Mouse (Mus musculus) midbrain, postnatal 0 days (tissue): ENCODE measurements around the gene Ext2. TPM values are rescaled to one million over a fixed set of nuclear protein-coding genes. Genes with fewer than 3 reads are reported as not detected.

Experiments used
- ATAC-seq: fragments of 200-750 bp; cut with Nextera tagmentation; 2 replicates; pipeline ENCODE4 v1.8.0; 2017; ENCODE audit warnings: moderate number of reproducible peaks, mild to moderate bottlenecking, moderate TSS enrichment, moderate library complexity; ENCODE audit not compliant: low FRiP score
- DNase-seq: peaks from one replicate; pipeline ENCODE4 v3.0.0-alpha.2; 2015; ENCODE audit warnings: low spot score
- H3K27ac ChIP-seq: fragments of 300-500 bp; sonication (generic); 2 replicates; pipeline ENCODE4 v1.5.1; 2014; ENCODE audit warnings: low read depth, mild to moderate bottlenecking, low read length, mixed read lengths
- H3K27me3 ChIP-seq: fragments of 300-500 bp; sonication (generic); 2 replicates; pipeline ENCODE4 v1.6.1; 2014; ENCODE audit warnings: low read length, control low read depth, mixed read lengths; ENCODE audit not compliant: insufficient read depth
- H3K36me3 ChIP-seq: fragments of 300-500 bp; sonication (generic); 2 replicates; pipeline ENCODE4 v1.6.1; 2014; ENCODE audit warnings: low read length, control low read depth, mixed read lengths; ENCODE audit not compliant: insufficient read depth
- H3K4me1 ChIP-seq: fragments of 300-500 bp; sonication (generic); 2 replicates; pipeline ENCODE4 v1.6.1; 2014; ENCODE audit warnings: mild to moderate bottlenecking, control low read depth, antibody characterized with exemption, low read length, mixed read lengths; ENCODE audit not compliant: insufficient read depth
- H3K4me2 ChIP-seq: fragments of 300-500 bp; sonication (generic); 2 replicates; pipeline ENCODE4 v1.6.1; 2014; ENCODE audit warnings: low read depth, mild to moderate bottlenecking, low read length, mixed read lengths; ENCODE audit not compliant: poor library complexity, severe bottlenecking
- H3K4me3 ChIP-seq: fragments of 300-500 bp; sonication (generic); 2 replicates; pipeline ENCODE4 v1.5.1; 2014; ENCODE audit warnings: low read depth, mild to moderate bottlenecking, low read length, moderate library complexity
- H3K9ac ChIP-seq: fragments of 300-500 bp; sonication (generic); replicated peaks from 2 replicates; pipeline ENCODE4 v1.6.1; 2014; ENCODE audit warnings: mild to moderate bottlenecking, low read length, moderate library complexity, mixed read lengths; ENCODE audit not compliant: poor library complexity, severe bottlenecking
- H3K9me3 ChIP-seq: fragments of 300-500 bp; sonication (generic); 2 replicates; pipeline ENCODE4 v1.6.1; 2016; ENCODE audit warnings: low read length, control low read depth
- CTCF ChIP-seq: IDR thresholded peaks from 2 replicates; pipeline ENCODE4 v1.5.1; 2016; ENCODE audit warnings: antibody characterized with exemption, mild to moderate bottlenecking
- WGBS: fragments of 180-500 bp; shearing (Covaris S2); extraction: QIAGEN DNeasy Blood & Tissue Kit; methylation state at CpG from one replicate; pipeline ENCODE4 v1.1.7; 2014; 5-methylcytosine and 5-hydroxymethylcytosine counted together
- polyA plus RNA-seq: library from polyadenylated mRNA; unstranded; fragments of >200 nt; fragmentation: Nextera tagmentation; extraction: Ambion mirVana; gene quantifications from 2 replicates; pipeline ENCODE4 v1.2.1, GENCODE M21; 2015
- total RNA-seq: library from RNA; depleted of rRNA; stranded (reverse); fragments of >200 nt; gene quantifications from 2 replicates; pipeline ENCODE4 v1.2.3, GENCODE M21; 2014

Ext2 gene
- total and polyA plus RNA-seq, 2 experiments from 2014 or later = 42.7 to 74.1 TPM

DNA sequence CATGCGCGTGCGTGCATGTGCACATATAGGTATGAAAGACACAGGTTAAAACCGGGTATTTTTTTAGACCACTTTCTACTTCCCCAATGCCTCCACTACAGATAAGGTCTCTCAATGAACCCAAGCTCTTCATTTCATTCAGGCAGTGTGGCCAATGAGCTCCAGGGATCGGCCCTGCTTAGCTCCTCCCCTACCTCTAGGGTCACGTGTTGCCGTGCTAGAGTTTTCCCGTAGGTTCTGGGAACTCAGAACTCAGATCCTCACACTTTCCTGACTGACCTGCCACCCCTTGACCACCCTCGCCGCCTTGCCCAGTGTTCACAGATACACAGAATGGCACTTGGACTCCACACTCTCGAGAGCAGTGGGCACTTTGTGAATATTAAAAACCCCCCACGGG, 36.5 kb upstream of the Ext2 start:
- H3K9ac ChIP-seq = no peak overlapping the region
- no peak for TF ChIP-seq CTCF
- no peaks in the 10 kb centered on the region for H3K4me1 ChIP-seq
- no peak overlapping the region for H3K4me2 ChIP-seq
- H3K9me3 ChIP-seq = no peaks in the 10 kb centered on the region
- no peaks in the 10 kb centered on the region for H3K27me3 ChIP-seq
- no peak overlapping the region for H3K27ac ChIP-seq
- DNase-seq (no peak), ATAC-seq (no peak)
- 75% methylated on average over 12 of the region's 12 CpGs for WGBS
- no peak overlapping the region for H3K4me3 ChIP-seq
- H3K36me3 ChIP-seq = no peaks in the 10 kb centered on the region

DNA sequence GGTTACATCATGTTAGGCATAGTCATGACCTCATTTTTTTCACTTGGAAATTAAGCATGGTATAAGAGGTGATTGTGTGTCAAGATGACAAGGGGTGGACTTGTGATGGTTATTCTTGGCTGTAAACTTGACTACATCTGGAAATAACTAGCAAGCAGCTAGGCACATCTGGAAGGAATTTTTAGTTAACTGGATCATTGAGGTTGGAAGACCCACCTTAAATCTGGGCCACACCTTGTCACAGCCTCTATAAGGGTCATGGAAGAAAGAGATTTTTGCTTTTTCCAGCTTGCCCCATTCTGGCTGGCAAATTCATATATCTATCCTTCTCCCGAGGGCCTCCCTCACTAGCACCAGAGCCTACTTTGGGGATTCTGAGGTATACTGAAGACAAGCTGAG, 28.9 kb upstream of the Ext2 start:
- no peaks in the 10 kb centered on the region for H3K9me3 ChIP-seq
- H3K9ac ChIP-seq = no peak overlapping the region
- ATAC-seq = no peak
- 86% methylated on average over 1 of the region's 1 CpGs for WGBS
- H3K4me2 ChIP-seq = no peak overlapping the region
- no peak for TF ChIP-seq CTCF
- no peaks in the 10 kb centered on the region for H3K27me3 ChIP-seq
- H3K4me1 ChIP-seq = no peaks in the 10 kb centered on the region
- no peak overlapping the region for H3K4me3 ChIP-seq
- DNase-seq = no peak
- H3K36me3 ChIP-seq = no peaks in the 10 kb centered on the region
- H3K27ac ChIP-seq = no peak overlapping the region

DNA sequence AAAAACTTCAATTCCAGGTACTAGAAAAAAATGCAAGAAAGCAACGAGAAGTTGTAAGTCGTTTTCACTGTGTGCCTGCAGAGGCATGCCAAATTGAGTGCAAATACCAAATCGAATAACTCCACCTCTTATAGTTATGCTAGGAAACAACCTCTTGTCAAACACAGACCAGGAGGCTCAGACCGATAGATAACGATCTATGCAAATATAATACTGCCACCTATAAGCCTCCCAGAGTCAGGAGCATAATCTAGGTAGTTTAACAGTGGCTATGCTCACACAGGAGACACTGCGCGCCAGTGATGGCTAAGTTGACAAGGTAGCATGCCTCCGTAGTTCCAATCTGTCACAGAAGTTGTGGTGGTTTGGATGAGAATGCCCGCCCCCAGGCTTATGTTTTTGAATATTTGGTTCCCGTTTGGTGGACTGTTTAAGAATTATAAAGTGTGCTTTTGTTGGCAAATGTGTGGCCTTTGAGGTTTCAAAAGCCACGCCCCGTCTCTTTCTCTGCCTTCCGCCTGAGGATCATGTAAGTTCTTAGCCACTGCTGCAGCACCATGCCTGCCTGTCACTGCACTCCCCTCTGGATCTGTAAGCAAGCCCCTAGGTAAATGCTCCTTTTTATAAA, 28.1 kb upstream of the Ext2 start:
- ATAC-seq = no peak
- Histone ChIP-seq H3K4me3 (peak overlapping the region; percentile 57; the same call in 1 of the 2 replicates), H3K27me3 (no peaks in the 10 kb centered on the region), H3K27ac (0 out of 2 replicates have a peak overlapping the region, but pooled peaks have one; percentile 75), H3K9ac (no peak overlapping the region), H3K4me1 (no peaks in the 10 kb centered on the region), H3K4me2 (peak overlapping the region; percentile 74), H3K36me3 (no peaks in the 10 kb centered on the region), H3K9me3 (no peaks in the 10 kb centered on the region)
- 41% methylated on average over 13 of the region's 13 CpGs for WGBS
- DNase-seq = no peak
- no peak for TF ChIP-seq CTCF

DNA sequence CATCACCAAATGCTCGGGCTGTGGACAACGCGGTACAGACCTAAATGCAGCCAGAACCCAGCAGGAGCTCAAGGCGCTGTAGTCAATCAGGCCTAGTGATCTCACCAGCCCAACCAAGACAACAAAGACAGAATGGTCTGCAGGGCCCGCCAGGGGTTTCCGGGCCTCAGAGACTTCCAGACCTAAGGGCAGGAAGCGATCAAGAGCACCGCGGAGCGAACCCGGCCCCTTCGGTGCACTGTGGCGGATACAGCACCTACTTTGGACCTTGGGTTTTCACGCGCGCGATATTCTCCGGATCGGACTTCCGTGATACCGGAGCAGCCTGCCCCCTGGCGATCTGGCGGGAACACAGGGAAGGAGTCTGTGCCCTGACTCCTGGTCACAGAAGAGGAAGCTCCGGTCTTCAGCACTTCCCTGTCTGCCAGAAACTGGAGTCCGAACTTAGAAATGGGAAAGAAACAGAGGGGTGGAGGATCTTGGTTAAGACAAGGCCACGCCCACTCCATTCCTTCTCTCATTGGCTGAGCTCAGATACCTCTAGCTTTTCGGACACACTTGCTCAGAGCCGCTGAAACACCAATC, 27.2 kb upstream of the Ext2 start, which contains the start of gene Accs:
Gene Accs (minus strand): TSS at position 439 of the 585 bp plus-strand sequence.
- ATAC-seq = peak; percentile 79
- DNase-seq = peak; percentile 81
- WGBS = under 1% methylated on average over 28 of the region's 28 CpGs

DNA sequence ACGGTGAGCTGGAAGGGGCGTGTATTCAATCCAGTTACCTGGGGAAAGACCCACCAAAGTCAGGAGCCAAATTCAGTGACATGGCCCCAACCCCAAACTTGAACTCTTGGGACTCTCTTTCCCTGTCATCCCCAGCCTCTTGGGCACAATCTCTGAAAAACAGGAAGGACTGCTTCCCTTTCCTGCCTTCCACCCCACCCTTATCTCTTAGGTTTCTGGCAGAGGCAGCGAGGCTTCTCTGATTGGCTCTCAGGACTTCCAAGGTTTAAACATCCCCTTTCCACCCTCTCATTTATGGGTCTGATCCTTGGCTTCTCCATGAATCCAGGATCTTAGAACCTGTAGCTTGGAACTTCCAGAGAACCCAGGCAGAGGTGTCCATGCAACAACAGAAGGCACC, 19.0 kb upstream of the Ext2 start:
- 99% methylated on average over 3 of the region's 3 CpGs for WGBS
- no peaks in the 10 kb centered on the region for H3K27me3 ChIP-seq
- H3K9me3 ChIP-seq = no peaks in the 10 kb centered on the region
- no peak overlapping the region for H3K4me2 ChIP-seq
- H3K27ac ChIP-seq = no peak overlapping the region
- ATAC-seq (no peak), DNase-seq (no peak)
- H3K4me3 ChIP-seq = no peak overlapping the region
- no peaks in the 10 kb centered on the region for H3K4me1 ChIP-seq
- no peak for TF ChIP-seq CTCF
- H3K36me3 ChIP-seq = peaks cover 10% of the 10 kb centered on the region
- H3K9ac ChIP-seq = no peak overlapping the region

More for the DNA sequence above, 27.2 kb upstream of the Ext2 start, which contains the start of gene Accs:
- no peaks in the 10 kb centered on the region for H3K9me3 ChIP-seq
- H3K4me1 ChIP-seq = no peaks in the 10 kb centered on the region
- H3K27me3 ChIP-seq = no peaks in the 10 kb centered on the region
- peak within 1 kb of the TSS; percentile 57 for H3K4me3 ChIP-seq
- H3K27ac ChIP-seq = peak within 1 kb of the TSS; percentile 75
- peak; percentile 69 for TF ChIP-seq CTCF
- no peaks in the 10 kb centered on the region for H3K36me3 ChIP-seq
- H3K4me2 ChIP-seq = peak within 1 kb of the TSS; percentile 74
- H3K9ac ChIP-seq = peak within 1 kb of the TSS; percentile 63

DNA sequence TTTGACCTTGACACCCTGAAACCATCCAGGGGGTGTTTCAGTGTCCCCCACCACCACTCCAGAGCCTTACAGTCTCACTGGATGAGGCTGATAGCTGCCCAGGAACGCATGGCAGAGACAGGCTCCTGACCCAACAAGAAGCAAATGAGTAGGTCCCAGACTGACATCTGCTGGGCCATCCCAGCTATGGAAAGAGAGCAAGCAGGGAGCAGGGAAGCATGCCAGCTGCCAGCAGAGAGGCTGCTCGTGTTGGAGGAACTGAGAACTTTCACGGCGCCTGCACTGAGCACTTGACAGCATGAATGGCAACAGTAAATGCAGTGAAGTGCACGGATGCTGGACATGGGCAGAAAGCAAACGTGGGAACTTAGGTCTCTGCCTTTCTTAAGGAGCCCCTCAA, 17.7 kb upstream of the Ext2 start:
- Histone ChIP-seq H3K4me3 (no peak overlapping the region), H3K27me3 (no peaks in the 10 kb centered on the region), H3K4me1 (no peaks in the 10 kb centered on the region), H3K4me2 (no peak overlapping the region), H3K27ac (no peak overlapping the region), H3K36me3 (peaks cover 10% of the 10 kb centered on the region), H3K9ac (no peak overlapping the region), H3K9me3 (no peaks in the 10 kb centered on the region)
- ATAC-seq = no peak
- peak; percentile 53 for DNase-seq
- peak; percentile 4; the same call in 1 of the 2 replicates for TF ChIP-seq CTCF
- 86% methylated on average over 6 of the region's 6 CpGs for WGBS
